Mouse (Mus musculus) erythroblast, embryonic 14.5 days (primary cell): ENCODE results near the gene Hdac7. TPM values are rescaled to one million over a fixed set of nuclear protein-coding genes. Genes with fewer than 3 reads are reported as not detected.

Experiments used
- H3K27me3 ChIP-seq: 2 replicates; pipeline ENCODE4 v1.6.1; 2012; ENCODE audit warnings: inconsistent platforms; ENCODE audit not compliant: control insufficient read depth
- H3K36me3 ChIP-seq: 2 replicates; pipeline ENCODE4 v1.6.1; 2012; ENCODE audit warnings: mild to moderate bottlenecking, inconsistent platforms; ENCODE audit not compliant: control insufficient read depth
- H3K4me1 ChIP-seq: 2 replicates; pipeline ENCODE4 v1.6.1; 2012; ENCODE audit warnings: inconsistent platforms; ENCODE audit not compliant: control insufficient read depth
- H3K4me3 ChIP-seq: replicated peaks from 2 replicates; pipeline ENCODE3; 2012; ENCODE audit warnings: moderate library complexity, mild to moderate bottlenecking, inconsistent platforms
- H3K9me3 ChIP-seq: 2 replicates; pipeline ENCODE4 v1.6.1; 2012; ENCODE audit warnings: low read length, inconsistent platforms, mixed read lengths; ENCODE audit not compliant: control insufficient read depth
- GATA1 ChIP-seq: IDR thresholded peaks from 2 replicates; pipeline ENCODE4 v1.6.1; 2012; ENCODE audit warnings: low read length, inconsistent platforms, mixed read lengths
- TAL1 ChIP-seq: IDR thresholded peaks from 3 replicates; pipeline ENCODE4 v1.6.1; 2012; ENCODE audit warnings: low read length, inconsistent platforms, mixed read lengths
- polyA plus RNA-seq: library from polyadenylated mRNA; stranded (reverse); fragments of >175 nt; gene quantifications from 2 replicates; pipeline ENCODE4 v1.2.3, GENCODE M21; 2012

Hdac7 gene
- polyA plus RNA-seq, 1 experiment = 0.45 TPM

- TF ChIP-seq TAL1 (peak; percentile 53), GATA1 (peak; percentile 72)
- H3K27me3 ChIP-seq = peaks cover 26% of the 10 kb centered on the region
- no peaks in the 10 kb centered on the region for H3K9me3 ChIP-seq
- peaks cover 79% of the 10 kb centered on the region for H3K4me1 ChIP-seq
- H3K4me3 ChIP-seq = peak overlapping the region; percentile 99
- peaks cover 46% of the 10 kb centered on the region for H3K36me3 ChIP-seq
These were observed 58.4 kb downstream of the Hdac7 start for GRCm38 (mm10) chr15:97785731-97786411.

GRCm38 (mm10) chr15:97784561-97785161 is 59.6 kb downstream of the Hdac7 start:
- TF ChIP-seq GATA1 = no peak
- TF ChIP-seq TAL1 = no peak
- peaks cover 71% of the 10 kb centered on the region for H3K4me1 ChIP-seq
- H3K4me3 ChIP-seq = peak overlapping the region; percentile 99
- peaks cover 30% of the 10 kb centered on the region for H3K27me3 ChIP-seq
- no peaks in the 10 kb centered on the region for H3K9me3 ChIP-seq
- H3K36me3 ChIP-seq = peaks cover 34% of the 10 kb centered on the region

- Histone ChIP-seq H3K9me3 (no peaks in the 10 kb centered on the region), H3K27me3 (peaks cover 30% of the 10 kb centered on the region), H3K36me3 (peaks cover 30% of the 10 kb centered on the region), H3K4me1 (peaks cover 67% of the 10 kb centered on the region), H3K4me3 (peak overlapping the region; percentile 99)
- TF ChIP-seq TAL1 (no peak), GATA1 (no peak)
These were observed 60.2 kb downstream of the Hdac7 start for GRCm38 (mm10) chr15:97784092-97784559.

GRCm38 (mm10) chr15:97782749-97783105 is 61.6 kb downstream of the Hdac7 start:
- H3K36me3 ChIP-seq = peaks cover 16% of the 10 kb centered on the region
- H3K9me3 ChIP-seq = no peaks in the 10 kb centered on the region
- H3K4me3 ChIP-seq = peak overlapping the region; percentile 5
- H3K4me1 ChIP-seq = peaks cover 53% of the 10 kb centered on the region
- no peak for TF ChIP-seq TAL1
- TF ChIP-seq GATA1 = no peak
- peaks cover 35% of the 10 kb centered on the region for H3K27me3 ChIP-seq

- no peaks in the 10 kb centered on the region for H3K9me3 ChIP-seq
- peaks cover 10% of the 10 kb centered on the region for H3K36me3 ChIP-seq
- H3K4me1 ChIP-seq = peaks cover 47% of the 10 kb centered on the region
- H3K27me3 ChIP-seq = peaks cover 37% of the 10 kb centered on the region
- TF ChIP-seq TAL1 (no peak), GATA1 (no peak)
- H3K4me3 ChIP-seq = no peak overlapping the region
These were observed 62.1 kb downstream of the Hdac7 start for GRCm38 (mm10) chr15:97781961-97782748.

GRCm38 (mm10) chr15:97780611-97781031 is 63.7 kb downstream of the Hdac7 start:
- Histone ChIP-seq H3K36me3 (no peaks in the 10 kb centered on the region), H3K27me3 (peaks cover 44% of the 10 kb centered on the region), H3K9me3 (no peaks in the 10 kb centered on the region), H3K4me3 (no peak overlapping the region), H3K4me1 (peaks cover 31% of the 10 kb centered on the region)
- TF ChIP-seq TAL1 (no peak), GATA1 (no peak)

- no peak for TF ChIP-seq TAL1
- TF ChIP-seq GATA1 = no peak
- H3K4me3 ChIP-seq = no peak overlapping the region
- H3K4me1 ChIP-seq = peaks cover 21% of the 10 kb centered on the region
- no peaks in the 10 kb centered on the region for H3K36me3 ChIP-seq
- no peaks in the 10 kb centered on the region for H3K9me3 ChIP-seq
- H3K27me3 ChIP-seq = peaks cover 52% of the 10 kb centered on the region
These were observed 64.7 kb downstream of the Hdac7 start for GRCm38 (mm10) chr15:97779576-97779975.

GRCm38 (mm10) chr15:97778311-97779098 is 65.8 kb downstream of the Hdac7 start, which contains the start of gene Slc48a1:
Slc48a1 (plus strand) TSS chr15:97778520.
- Histone ChIP-seq H3K27me3 (peaks cover 52% of the 10 kb centered on the region), H3K4me1 (peaks cover 15% of the 10 kb centered on the region), H3K9me3 (no peaks in the 10 kb centered on the region), H3K36me3 (no peaks in the 10 kb centered on the region), H3K4me3 (no peak within 1 kb of the TSS)
- TF ChIP-seq GATA1 (no peak), TAL1 (no peak)

- Histone ChIP-seq H3K4me3 (no peak overlapping the region), H3K4me1 (peaks cover under 1% of the 10 kb centered on the region), H3K36me3 (no peaks in the 10 kb centered on the region), H3K27me3 (peaks cover 37% of the 10 kb centered on the region), H3K9me3 (no peaks in the 10 kb centered on the region)
- no peak for TF ChIP-seq GATA1
These were observed 67.4 kb downstream of the Hdac7 start for GRCm38 (mm10) chr15:97776919-97777318.
